Mouse (Mus musculus): ENCODE data around the gene Ddx47. TPM values are rescaled to one million over a fixed set of nuclear protein-coding genes. Genes with fewer than 3 reads are reported as not detected.

The Ddx47 gene
- polyA plus RNA-seq, 1 experiment from 2014 or later = 93.9 TPM

GRCm38 (mm10) chr6:135048956-135049355 lies 37.5 kb downstream of the Ddx47 start:
- WGBS = 83% methylated on average over 16 of the region's 16 CpGs
- Histone ChIP-seq H3K9me3 (replicated peaks) (no peaks in the 10 kb centered on the region), H3K9ac (no peak overlapping the region), H3K4me3 (no peak overlapping the region), H3K27ac (no peak overlapping the region), H3K27me3 (0 out of 2 replicates have a peak, but pooled peaks cover 4% of the 10 kb centered on the region), H3K36me3 (ENCODE audit: poor library complexity, severe bottlenecking) (no peaks in the 10 kb centered on the region), H3K4me1 (no peaks in the 10 kb centered on the region), H3K4me2 (no peak overlapping the region)
- no peak for ATAC-seq

DNA sequence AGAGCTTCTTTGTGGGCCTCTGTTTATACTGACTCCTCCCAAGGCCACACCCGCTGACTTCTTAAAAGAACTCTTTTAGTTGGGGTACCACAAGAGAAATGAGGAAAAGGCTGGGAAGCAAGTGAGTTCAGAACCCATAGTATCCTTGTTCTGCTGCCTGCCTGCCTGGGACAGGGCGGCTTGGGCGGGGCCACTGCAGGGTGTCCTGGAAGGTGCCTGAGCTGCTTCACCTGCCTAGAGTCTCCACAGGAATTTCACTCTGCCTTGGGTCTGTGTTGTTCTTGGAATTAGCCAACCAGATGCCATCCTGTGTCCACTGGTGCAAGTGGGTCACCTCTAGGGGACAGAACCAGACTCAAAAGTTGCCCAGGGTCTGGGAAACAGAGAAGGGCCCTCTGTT lies 42.4 kb downstream of the Ddx47 start:
- no peaks in the 10 kb centered on the region for H3K36me3 ChIP-seq (ENCODE audit: poor library complexity, severe bottlenecking)
- H3K4me2 ChIP-seq = no peak overlapping the region
- no peak for ATAC-seq
- H3K4me3 ChIP-seq = no peak overlapping the region
- H3K27ac ChIP-seq = no peak overlapping the region
- no peaks in the 10 kb centered on the region for H3K9me3 ChIP-seq (replicated peaks)
- H3K4me1 ChIP-seq = 0 out of 2 replicates have a peak, but pooled peaks cover 3% of the 10 kb centered on the region
- H3K9ac ChIP-seq = no peak overlapping the region
- WGBS = 79% methylated on average over 3 of the region's 3 CpGs
- no peaks in the 10 kb centered on the region for H3K27me3 ChIP-seq

GRCm38 (mm10) chr6:135055882-135056281 lies 44.5 kb downstream of the Ddx47 start:
- H3K4me1 ChIP-seq = 0 out of 2 replicates have a peak, but pooled peaks cover 3% of the 10 kb centered on the region
- H3K9me3 ChIP-seq (replicated peaks) = no peaks in the 10 kb centered on the region
- ATAC-seq = no peak
- no peaks in the 10 kb centered on the region for H3K36me3 ChIP-seq (ENCODE audit: poor library complexity, severe bottlenecking)
- WGBS = 75% methylated on average over 4 of the region's 4 CpGs
- no peak overlapping the region for H3K9ac ChIP-seq
- H3K4me2 ChIP-seq = no peak overlapping the region
- H3K27ac ChIP-seq = no peak overlapping the region
- no peaks in the 10 kb centered on the region for H3K27me3 ChIP-seq
- H3K4me3 ChIP-seq = no peak overlapping the region

- no peaks in the 10 kb centered on the region for H3K36me3 ChIP-seq (ENCODE audit: poor library complexity, severe bottlenecking)
- H3K27ac ChIP-seq = no peak overlapping the region
- H3K9me3 ChIP-seq (replicated peaks) = no peaks in the 10 kb centered on the region
- 93% methylated on average over 4 of the region's 4 CpGs for WGBS
- no peak overlapping the region for H3K9ac ChIP-seq
- no peak overlapping the region for H3K4me3 ChIP-seq
- no peak overlapping the region for H3K4me2 ChIP-seq
- no peak for ATAC-seq
- H3K4me1 ChIP-seq = peaks cover 9% of the 10 kb centered on the region; the same call in 1 of the 2 replicates
- peaks cover 13% of the 10 kb centered on the region for H3K27me3 ChIP-seq
These were observed 49.3 kb downstream of the Ddx47 start for GRCm38 (mm10) chr6:135060728-135061127.

- Histone ChIP-seq H3K27me3 (peaks cover 24% of the 10 kb centered on the region), H3K4me3 (no peak overlapping the region), H3K36me3 (ENCODE audit: poor library complexity, severe bottlenecking) (no peaks in the 10 kb centered on the region), H3K4me1 (peaks cover 10% of the 10 kb centered on the region; the same call in 1 of the 2 replicates), H3K4me2 (peak overlapping the region; percentile 68; the same call in 1 of the 2 replicates), H3K27ac (no peak overlapping the region), H3K9me3 (replicated peaks) (no peaks in the 10 kb centered on the region), H3K9ac (no peak overlapping the region)
- no peak for ATAC-seq
- WGBS = 68% methylated on average over 12 of the region's 12 CpGs
These were observed 53.2 kb downstream of the Ddx47 start for GRCm38 (mm10) chr6:135064621-135065020.

DNA sequence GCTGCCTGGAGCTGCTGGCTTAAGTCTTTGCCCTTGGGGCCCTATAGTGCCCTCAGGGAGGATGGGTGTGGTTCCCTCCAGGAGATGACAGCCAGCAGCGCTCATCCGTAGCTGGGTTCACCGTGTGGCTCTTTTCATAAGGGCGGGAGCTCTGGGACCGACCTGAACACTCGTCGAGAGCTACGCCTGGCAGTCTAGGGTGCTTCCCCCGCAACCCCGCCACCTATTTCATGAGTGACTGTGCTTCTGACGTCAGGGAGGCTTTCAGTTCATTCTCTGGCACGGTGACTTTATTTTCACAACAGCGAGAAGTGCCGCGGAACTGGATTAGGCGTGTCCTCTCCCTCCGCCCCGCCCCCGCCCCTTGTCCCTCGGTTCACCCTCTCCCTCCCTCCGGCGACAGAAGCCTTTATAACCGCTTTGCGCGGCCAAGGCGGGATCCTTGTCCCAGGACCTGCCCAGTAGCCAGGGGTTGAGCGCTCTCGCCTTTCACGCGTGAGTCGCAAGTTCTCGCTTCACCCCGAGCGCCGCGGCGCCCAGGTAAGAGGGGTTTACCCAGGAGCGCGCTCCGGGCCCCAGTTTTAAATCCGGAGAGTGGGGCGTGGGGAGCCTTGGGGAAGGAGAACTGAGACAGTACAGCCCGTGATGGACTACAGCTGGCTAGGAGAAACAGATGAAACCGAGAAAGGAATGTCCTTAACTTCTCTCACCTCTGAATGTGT lies 54.0 kb downstream of the Ddx47 start, which contains the start of gene Gprc5a:
TSS of gene Gprc5a (plus strand) at position 416 of the 722 bp plus-strand sequence.
- Histone ChIP-seq H3K36me3 (ENCODE audit: poor library complexity, severe bottlenecking) (no peaks in the 10 kb centered on the region), H3K4me1 (peaks cover 10% of the 10 kb centered on the region; the same call in 1 of the 2 replicates), H3K4me2 (peak within 1 kb of the TSS; percentile 68), H3K9ac (peak within 1 kb of the TSS; percentile 43), H3K4me3 (peak within 1 kb of the TSS; percentile 41), H3K9me3 (replicated peaks) (no peaks in the 10 kb centered on the region), H3K27ac (no peak within 1 kb of the TSS), H3K27me3 (peaks cover 24% of the 10 kb centered on the region)
- WGBS = under 1% methylated on average over 44 of the region's 44 CpGs
- ATAC-seq = peak; percentile 75

DNA sequence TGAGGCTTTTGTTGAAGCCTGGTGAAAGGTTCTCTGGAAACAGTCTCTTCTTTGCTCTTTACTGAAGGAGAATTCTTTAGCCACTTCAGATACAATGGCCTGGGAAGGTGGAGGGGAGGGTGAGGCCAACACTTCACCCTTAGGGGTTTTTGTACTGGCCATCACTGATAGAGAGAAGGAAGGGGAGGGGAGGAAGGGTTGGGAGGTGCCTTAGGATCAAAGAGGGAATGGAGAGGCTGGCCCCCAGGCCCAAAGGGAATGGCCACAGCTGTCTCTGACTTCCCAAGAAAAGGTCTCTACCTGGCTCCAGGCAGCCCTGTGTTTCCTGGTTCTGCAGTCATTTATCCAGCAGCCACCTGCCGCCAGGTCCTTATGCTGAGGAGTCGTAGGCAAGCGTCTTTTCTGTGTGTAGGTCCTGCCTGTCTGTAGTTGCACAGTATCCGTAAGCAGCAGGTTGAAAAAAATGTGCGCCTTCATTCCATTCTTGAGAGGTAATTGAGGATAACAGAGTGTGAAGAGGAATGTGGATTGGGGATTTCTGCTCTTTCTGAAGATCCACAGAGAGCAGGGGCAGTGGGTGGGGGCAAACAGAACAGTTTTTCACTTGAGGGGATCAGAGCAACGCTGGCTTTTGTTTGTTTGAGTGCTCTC lies 55.5 kb downstream of the Ddx47 start:
- H3K27me3 ChIP-seq = peaks cover 24% of the 10 kb centered on the region
- H3K4me1 ChIP-seq = peaks cover 10% of the 10 kb centered on the region; the same call in 1 of the 2 replicates
- no peak overlapping the region for H3K27ac ChIP-seq
- H3K4me3 ChIP-seq = no peak overlapping the region
- no peak for ATAC-seq
- WGBS = 18% methylated on average over 6 of the region's 6 CpGs
- H3K4me2 ChIP-seq = no peak overlapping the region
- H3K9ac ChIP-seq = no peak overlapping the region
- no peaks in the 10 kb centered on the region for H3K36me3 ChIP-seq (ENCODE audit: poor library complexity, severe bottlenecking)
- no peaks in the 10 kb centered on the region for H3K9me3 ChIP-seq (replicated peaks)

DNA sequence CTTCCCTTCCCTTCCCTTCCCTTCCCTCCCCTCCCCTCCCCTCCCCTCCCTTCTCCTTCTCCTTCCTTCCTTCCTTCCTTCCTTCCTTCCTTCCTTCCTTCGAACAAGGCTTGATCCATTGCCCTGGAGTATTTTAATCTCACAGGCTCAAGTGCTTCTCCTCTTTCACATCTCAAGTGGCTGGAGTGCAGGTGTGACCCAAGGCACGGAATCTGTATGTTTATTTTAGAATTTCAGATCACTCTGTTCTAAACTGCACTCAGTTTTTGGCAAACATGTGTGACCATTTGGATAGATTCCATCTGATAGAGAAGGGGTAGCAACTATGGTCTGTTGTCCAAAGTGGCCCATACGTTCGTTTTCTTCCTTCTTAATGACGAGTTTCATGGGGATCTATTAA lies 56.8 kb downstream of the Ddx47 start:
- H3K4me3 ChIP-seq = no peak overlapping the region
- no peak overlapping the region for H3K27ac ChIP-seq
- H3K36me3 ChIP-seq (ENCODE audit: poor library complexity, severe bottlenecking) = no peaks in the 10 kb centered on the region
- H3K9me3 ChIP-seq (replicated peaks) = no peaks in the 10 kb centered on the region
- 88% methylated on average over 5 of the region's 5 CpGs for WGBS
- H3K4me1 ChIP-seq = peaks cover 10% of the 10 kb centered on the region; the same call in 1 of the 2 replicates
- peaks cover 24% of the 10 kb centered on the region for H3K27me3 ChIP-seq
- no peak for ATAC-seq
- H3K4me2 ChIP-seq = no peak overlapping the region
- no peak overlapping the region for H3K9ac ChIP-seq

DNA sequence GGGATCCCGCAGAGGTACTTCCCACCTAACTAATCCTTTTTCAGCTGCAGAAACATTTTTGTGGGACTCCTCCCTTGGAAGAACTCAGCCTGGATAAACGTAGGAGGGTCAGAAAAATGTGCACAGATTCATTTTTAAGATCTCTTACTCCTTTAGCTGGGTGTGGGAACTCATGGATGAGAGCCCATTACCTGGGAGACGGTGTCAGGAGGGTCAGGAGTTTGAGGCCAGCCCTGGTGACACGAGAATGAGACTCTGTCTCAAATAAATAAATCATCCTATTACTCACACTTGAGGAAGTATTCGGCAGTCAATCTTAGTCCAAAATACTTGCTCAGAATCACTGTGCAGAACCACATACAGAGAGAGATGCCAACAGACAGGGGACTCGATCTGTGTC lies 58.4 kb downstream of the Ddx47 start:
- ATAC-seq = no peak
- no peak overlapping the region for H3K9ac ChIP-seq
- WGBS = 74% methylated on average over 6 of the region's 6 CpGs

GRCm38 (mm10) chr6:135070347-135070746 lies 58.9 kb downstream of the Ddx47 start:
- 81% methylated on average over 2 of the region's 2 CpGs for WGBS
- Histone ChIP-seq H3K27me3 (peaks cover 12% of the 10 kb centered on the region; the same call in 1 of the 2 replicates), H3K27ac (no peak overlapping the region), H3K9ac (no peak overlapping the region), H3K4me2 (no peak overlapping the region), H3K4me1 (peaks cover 6% of the 10 kb centered on the region; the same call in 1 of the 2 replicates), H3K9me3 (replicated peaks) (no peaks in the 10 kb centered on the region), H3K36me3 (ENCODE audit: poor library complexity, severe bottlenecking) (no peaks in the 10 kb centered on the region), H3K4me3 (no peak overlapping the region)
- ATAC-seq = no peak

More for the DNA sequence above, 58.4 kb downstream of the Ddx47 start:
- peaks cover 16% of the 10 kb centered on the region for H3K27me3 ChIP-seq
- no peaks in the 10 kb centered on the region for H3K9me3 ChIP-seq (replicated peaks)
- no peak overlapping the region for H3K27ac ChIP-seq
- H3K4me3 ChIP-seq = no peak overlapping the region
- no peak overlapping the region for H3K4me2 ChIP-seq
- no peaks in the 10 kb centered on the region for H3K36me3 ChIP-seq (ENCODE audit: poor library complexity, severe bottlenecking)
- H3K4me1 ChIP-seq = peaks cover 10% of the 10 kb centered on the region; the same call in 1 of the 2 replicates
